Mouse (Mus musculus) forebrain, embryonic 10.5 days (tissue): Measurements from ENCODE around the gene Mapkap1. TPM values are rescaled to one million over a fixed set of nuclear protein-coding genes. Genes with fewer than 3 reads are reported as not detected.
"Not testable (repeated sequence)": the region's sequence is repeated elsewhere in the genome, so short reads cannot be mapped to it uniquely, and the experiment has no call there.

Experiments
- DNase-seq: peaks from one replicate; pipeline ENCODE4 v3.0.0-alpha.2; 2017; ENCODE audit warnings: low spot score; ENCODE audit errors: extremely low spot score
- H3K27ac ChIP-seq: fragments of 300-500 bp; sonication (generic); 2 replicates; pipeline ENCODE4 v1.5.1; 2016; ENCODE audit warnings: mild to moderate bottlenecking
- H3K27me3 ChIP-seq: fragments of 300-500 bp; sonication (generic); 2 replicates; pipeline ENCODE4 v1.6.1; 2016; ENCODE audit warnings: mild to moderate bottlenecking; ENCODE audit not compliant: poor library complexity, severe bottlenecking
- H3K36me3 ChIP-seq: fragments of 300-500 bp; sonication (generic); replicated peaks from 2 replicates; pipeline ENCODE4 v1.6.1; 2016; ENCODE audit warnings: mild to moderate bottlenecking, moderate library complexity
- H3K4me1 ChIP-seq: fragments of 300-500 bp; sonication (generic); 2 replicates; pipeline ENCODE4 v1.6.1; 2016
- H3K4me3 ChIP-seq: fragments of 300-500 bp; sonication (generic); 2 replicates; pipeline ENCODE4 v1.5.1; 2016; ENCODE audit warnings: mild to moderate bottlenecking, moderate library complexity
- H3K9me3 ChIP-seq: fragments of 300-500 bp; sonication (generic); 2 replicates; pipeline ENCODE4 v1.6.1; 2016; ENCODE audit warnings: mild to moderate bottlenecking, moderate library complexity
- WGBS: fragments of 180-500 bp; shearing (Covaris S2); methylation state at CpG from one replicate; pipeline ENCODE4 v1.1.7; 2016; 5-methylcytosine and 5-hydroxymethylcytosine counted together
- polyA plus RNA-seq: library from polyadenylated mRNA; unstranded; fragments of >200 nt; fragmentation: Nextera tagmentation; extraction: Ambion mirVana; gene quantifications from 2 replicates; pipeline ENCODE4 v1.2.1, GENCODE M21; 2016

Mapkap1 gene
- polyA plus RNA-seq, 1 experiment from 2014 or later: 84.2 TPM

GRCm38 (mm10) chr2:34468559-34469141 is 62.1 kb downstream of the Mapkap1 start:
- Histone ChIP-seq H3K27ac (no peak overlapping the region), H3K27me3 (no peaks in the 10 kb centered on the region), H3K9me3 (no peaks in the 10 kb centered on the region), H3K36me3 (no peaks in the 10 kb centered on the region), H3K4me1 (no peaks in the 10 kb centered on the region), H3K4me3 (no peak overlapping the region)
- WGBS: 80% methylated on average over 7 of the region's 7 CpGs
- no peak for DNase-seq

DNA sequence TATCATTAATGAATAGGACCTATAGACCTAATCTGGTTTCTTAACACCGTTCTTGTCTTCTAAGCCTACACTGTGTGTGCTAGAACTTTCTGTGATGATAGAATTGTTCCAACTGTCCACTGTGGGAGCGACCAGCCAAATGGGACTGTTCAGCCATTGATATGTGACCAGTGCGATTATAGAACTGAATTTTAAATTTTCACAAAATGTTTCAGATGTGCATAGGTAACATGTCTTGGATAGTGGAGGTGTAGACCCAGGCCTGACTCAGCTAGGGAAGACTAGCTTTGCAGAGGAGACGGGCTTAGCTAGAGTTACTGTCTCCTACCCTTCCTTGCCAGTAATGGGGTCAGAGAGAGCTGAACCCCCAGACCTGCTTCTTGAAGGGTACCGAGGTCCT is 62.8 kb downstream of the Mapkap1 start:
- 94% methylated on average over 5 of the region's 5 CpGs for WGBS
- Histone ChIP-seq H3K4me3 (no peak overlapping the region), H3K9me3 (no peaks in the 10 kb centered on the region), H3K4me1 (no peaks in the 10 kb centered on the region), H3K27me3 (no peaks in the 10 kb centered on the region), H3K36me3 (no peaks in the 10 kb centered on the region), H3K27ac (no peak overlapping the region)
- no peak for DNase-seq

GRCm38 (mm10) chr2:34473775-34474174 is 67.2 kb downstream of the Mapkap1 start:
- Histone ChIP-seq H3K27me3 (no peaks in the 10 kb centered on the region; the same call in 1 of the 2 replicates), H3K4me3 (no peak overlapping the region), H3K36me3 (no peaks in the 10 kb centered on the region), H3K4me1 (no peaks in the 10 kb centered on the region), H3K9me3 (no peaks in the 10 kb centered on the region), H3K27ac (no peak overlapping the region)
- WGBS: 85% methylated on average over 3 of the region's 3 CpGs
- DNase-seq: no peak

GRCm38 (mm10) chr2:34481401-34481800 is 74.8 kb downstream of the Mapkap1 start:
- Histone ChIP-seq H3K9me3 (no peaks in the 10 kb centered on the region), H3K36me3 (no peaks in the 10 kb centered on the region), H3K27me3 (no peaks in the 10 kb centered on the region; the same call in 1 of the 2 replicates), H3K4me3 (no peak overlapping the region), H3K4me1 (peaks cover 28% of the 10 kb centered on the region), H3K27ac (no peak overlapping the region)
- 62% methylated on average over 4 of the region's 4 CpGs for WGBS
- DNase-seq: no peak

- no peak overlapping the region for H3K4me3 ChIP-seq
- WGBS: 54% methylated on average over 3 of the region's 3 CpGs
- no peak overlapping the region for H3K27ac ChIP-seq
- H3K4me1 ChIP-seq: peaks cover 28% of the 10 kb centered on the region
- H3K27me3 ChIP-seq: no peaks in the 10 kb centered on the region; the same call in 1 of the 2 replicates
- DNase-seq: no peak
- H3K36me3 ChIP-seq: no peaks in the 10 kb centered on the region
- H3K9me3 ChIP-seq: no peaks in the 10 kb centered on the region
Measured at GRCm38 (mm10) chr2:34482102-34482501, 75.5 kb downstream of the Mapkap1 start.

- H3K27ac ChIP-seq: no peak overlapping the region
- H3K4me1 ChIP-seq: peaks cover 28% of the 10 kb centered on the region
- no peaks in the 10 kb centered on the region; the same call in 1 of the 2 replicates for H3K27me3 ChIP-seq
- no peaks in the 10 kb centered on the region for H3K9me3 ChIP-seq
- no peaks in the 10 kb centered on the region for H3K36me3 ChIP-seq
- DNase-seq: no peak
- WGBS: 75% methylated on average over 3 of the region's 3 CpGs
- H3K4me3 ChIP-seq: no peak overlapping the region
Measured at GRCm38 (mm10) chr2:34482531-34482930, 76.0 kb downstream of the Mapkap1 start.

GRCm38 (mm10) chr2:34487281-34487680 is 80.7 kb downstream of the Mapkap1 start:
- no peak overlapping the region for H3K4me3 ChIP-seq
- no peaks in the 10 kb centered on the region for H3K36me3 ChIP-seq
- no peaks in the 10 kb centered on the region for H3K9me3 ChIP-seq
- 91% methylated on average over 7 of the region's 7 CpGs for WGBS
- H3K4me1 ChIP-seq: peaks cover 5% of the 10 kb centered on the region; the same call in 1 of the 2 replicates
- no peak overlapping the region for H3K27ac ChIP-seq
- no peaks in the 10 kb centered on the region for H3K27me3 ChIP-seq
- DNase-seq: no peak

GRCm38 (mm10) chr2:34503975-34504730 is 97.6 kb downstream of the Mapkap1 start:
- H3K36me3 ChIP-seq: peaks cover 20% of the 10 kb centered on the region; the same call in 1 of the 2 replicates
- H3K27ac ChIP-seq: no peak overlapping the region
- H3K4me1 ChIP-seq: 0 out of 2 replicates have a peak, but pooled peaks cover 4% of the 10 kb centered on the region
- H3K27me3 ChIP-seq: no peaks in the 10 kb centered on the region
- 27% methylated on average over 3 of the region's 3 CpGs for WGBS
- H3K9me3 ChIP-seq: no peaks in the 10 kb centered on the region
- no peak overlapping the region for H3K4me3 ChIP-seq
- no peak for DNase-seq

DNA sequence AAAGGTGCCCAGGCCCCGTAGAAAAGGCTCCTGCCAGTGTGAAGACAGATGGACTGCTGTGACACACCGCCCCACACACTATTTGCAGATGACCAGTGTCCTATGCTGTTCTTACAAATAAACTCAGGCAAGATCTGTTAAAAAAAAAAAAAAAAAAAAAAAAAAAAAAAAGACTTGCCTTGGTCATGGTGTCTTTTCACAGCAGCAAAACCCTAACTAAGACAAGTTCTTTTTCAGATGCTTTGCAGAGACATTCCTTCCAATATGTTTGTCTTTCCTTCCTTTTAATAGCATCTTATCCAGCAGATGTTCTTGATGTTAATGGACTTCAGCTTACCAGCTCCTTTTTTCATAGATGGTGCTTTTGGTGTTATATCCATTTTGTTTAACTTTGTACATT is 99.6 kb downstream of the Mapkap1 start:
- peaks cover 17% of the 10 kb centered on the region; the same call in 1 of the 2 replicates for H3K36me3 ChIP-seq
- H3K27ac ChIP-seq, DNase-seq, H3K9me3 ChIP-seq, H3K4me3 ChIP-seq, H3K4me1 ChIP-seq, H3K27me3 ChIP-seq: not testable (repeated sequence)
- WGBS: 88% methylated on average over 2 of the region's 2 CpGs

DNA sequence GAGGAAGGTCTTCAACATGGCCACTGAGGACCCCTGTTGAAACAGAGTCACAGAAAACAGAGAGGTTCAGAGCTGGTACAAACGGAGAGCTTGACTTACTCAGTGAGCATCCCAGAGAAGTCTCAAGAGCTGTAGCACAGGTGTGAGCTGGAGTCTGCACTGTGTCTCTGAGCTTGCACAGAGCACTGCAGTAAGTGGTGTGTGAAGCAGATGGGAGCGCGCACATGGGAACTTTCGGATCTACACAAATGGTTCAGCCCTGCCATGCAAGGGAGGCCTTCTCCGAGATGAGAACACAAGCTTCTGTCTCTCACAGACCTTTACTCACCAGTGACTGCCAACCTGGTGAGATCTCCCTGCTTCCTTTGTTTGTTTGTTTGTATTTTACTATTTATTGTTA is 103.3 kb downstream of the Mapkap1 start:
- Histone ChIP-seq H3K27ac (no peak overlapping the region), H3K4me3 (no peak overlapping the region), H3K4me1 (no peaks in the 10 kb centered on the region), H3K9me3 (no peaks in the 10 kb centered on the region), H3K36me3 (peaks cover 17% of the 10 kb centered on the region; the same call in 1 of the 2 replicates), H3K27me3 (no peaks in the 10 kb centered on the region)
- no peak for DNase-seq
- WGBS: 92% methylated on average over 5 of the region's 5 CpGs

- H3K4me3 ChIP-seq: no peak overlapping the region
- no peaks in the 10 kb centered on the region for H3K9me3 ChIP-seq
- WGBS: 94% methylated on average over 5 of the region's 5 CpGs
- H3K36me3 ChIP-seq: no peaks in the 10 kb centered on the region; the same call in 1 of the 2 replicates
- H3K27me3 ChIP-seq: no peaks in the 10 kb centered on the region
- no peak for DNase-seq
- no peak overlapping the region for H3K27ac ChIP-seq
- peaks cover 8% of the 10 kb centered on the region for H3K4me1 ChIP-seq
Measured at GRCm38 (mm10) chr2:34515263-34515662, 108.7 kb downstream of the Mapkap1 start.

DNA sequence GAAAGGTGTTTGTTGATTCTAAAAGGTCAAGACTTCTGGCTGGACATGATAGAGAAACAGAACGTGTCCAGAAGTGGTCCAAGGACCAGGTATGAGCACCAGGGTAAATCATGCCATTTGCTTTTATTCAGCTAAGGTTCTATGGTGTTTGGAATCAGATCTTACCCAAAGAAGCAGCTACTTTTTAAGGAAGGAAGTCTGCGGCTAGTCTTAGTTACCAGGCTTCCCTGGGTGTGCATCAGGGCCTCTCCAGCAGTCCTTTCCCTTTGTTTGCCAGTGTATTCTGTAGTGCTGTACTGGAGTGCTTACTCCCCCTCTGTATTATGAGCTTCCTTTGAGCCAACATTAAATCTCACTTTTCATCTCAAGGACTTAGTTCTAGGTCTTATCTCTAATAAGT is 111.5 kb downstream of the Mapkap1 start:
- Histone ChIP-seq H3K27ac (no peak overlapping the region), H3K36me3 (no peaks in the 10 kb centered on the region), H3K4me1 (peaks cover 8% of the 10 kb centered on the region), H3K27me3 (no peaks in the 10 kb centered on the region), H3K9me3 (no peaks in the 10 kb centered on the region), H3K4me3 (no peak overlapping the region)
- 86% methylated on average over 2 of the region's 2 CpGs for WGBS
- no peak for DNase-seq

GRCm38 (mm10) chr2:34518526-34518925 is 112.0 kb downstream of the Mapkap1 start:
- Histone ChIP-seq H3K4me3 (no peak overlapping the region), H3K4me1 (peaks cover 8% of the 10 kb centered on the region), H3K27ac (no peak overlapping the region), H3K27me3 (no peaks in the 10 kb centered on the region), H3K9me3 (no peaks in the 10 kb centered on the region), H3K36me3 (no peaks in the 10 kb centered on the region)
- 83% methylated on average over 5 of the region's 5 CpGs for WGBS
- DNase-seq: no peak
